Mouse (Mus musculus): ENCODE data around the gene Grcc10. TPM values are rescaled to one million over a fixed set of nuclear protein-coding genes. Genes with fewer than 3 reads are reported as not detected.

Grcc10 gene
- polyA plus RNA-seq, 3 experiments from 2014 or later = 415 to 626 (median 536) TPM

DNA sequence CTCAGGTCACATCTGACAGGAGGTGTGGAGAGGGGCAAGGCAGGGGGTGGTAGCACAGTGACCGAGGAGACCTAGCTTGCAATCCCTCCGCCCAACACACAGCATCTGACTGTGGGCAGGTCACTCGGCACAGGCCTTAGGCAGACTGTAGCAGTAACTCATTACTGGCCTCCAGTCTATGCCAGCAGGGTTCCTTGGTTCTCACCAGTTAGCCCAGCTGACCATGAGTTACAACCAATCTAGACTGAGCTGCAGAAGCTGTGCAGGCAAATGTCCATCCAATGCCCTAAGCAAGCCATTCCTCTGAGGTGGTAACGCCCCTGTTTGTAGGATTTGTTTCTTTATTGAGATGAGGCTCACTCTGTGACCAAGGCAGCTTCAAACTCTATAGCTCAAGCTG is 41.8 kb downstream of the Grcc10 start:
- no peak for ATAC-seq

DNA sequence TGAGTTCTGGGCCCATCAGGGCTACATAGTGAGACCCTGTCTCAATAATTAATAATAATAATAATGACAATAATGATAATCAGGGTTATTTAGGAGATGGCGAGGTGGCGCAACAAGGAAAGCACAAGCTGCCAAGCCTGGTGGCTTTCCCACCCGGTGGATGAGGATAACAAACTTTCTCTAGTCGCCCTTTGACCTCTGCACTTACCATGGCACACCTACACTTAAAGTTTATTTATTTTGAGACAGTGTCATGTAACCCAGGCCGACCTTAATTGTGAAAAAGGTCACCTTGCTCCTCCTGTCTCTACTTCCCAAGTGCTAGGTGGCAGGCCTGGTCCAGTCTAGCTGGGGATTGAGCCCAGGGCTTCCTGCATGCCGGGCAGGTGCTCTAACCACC is 42.4 kb downstream of the Grcc10 start:
- no peak for ATAC-seq

- no peak for ATAC-seq
Observed at GRCm38 (mm10) chr6:124696441-124697150, 44.6 kb downstream of the Grcc10 start.

DNA sequence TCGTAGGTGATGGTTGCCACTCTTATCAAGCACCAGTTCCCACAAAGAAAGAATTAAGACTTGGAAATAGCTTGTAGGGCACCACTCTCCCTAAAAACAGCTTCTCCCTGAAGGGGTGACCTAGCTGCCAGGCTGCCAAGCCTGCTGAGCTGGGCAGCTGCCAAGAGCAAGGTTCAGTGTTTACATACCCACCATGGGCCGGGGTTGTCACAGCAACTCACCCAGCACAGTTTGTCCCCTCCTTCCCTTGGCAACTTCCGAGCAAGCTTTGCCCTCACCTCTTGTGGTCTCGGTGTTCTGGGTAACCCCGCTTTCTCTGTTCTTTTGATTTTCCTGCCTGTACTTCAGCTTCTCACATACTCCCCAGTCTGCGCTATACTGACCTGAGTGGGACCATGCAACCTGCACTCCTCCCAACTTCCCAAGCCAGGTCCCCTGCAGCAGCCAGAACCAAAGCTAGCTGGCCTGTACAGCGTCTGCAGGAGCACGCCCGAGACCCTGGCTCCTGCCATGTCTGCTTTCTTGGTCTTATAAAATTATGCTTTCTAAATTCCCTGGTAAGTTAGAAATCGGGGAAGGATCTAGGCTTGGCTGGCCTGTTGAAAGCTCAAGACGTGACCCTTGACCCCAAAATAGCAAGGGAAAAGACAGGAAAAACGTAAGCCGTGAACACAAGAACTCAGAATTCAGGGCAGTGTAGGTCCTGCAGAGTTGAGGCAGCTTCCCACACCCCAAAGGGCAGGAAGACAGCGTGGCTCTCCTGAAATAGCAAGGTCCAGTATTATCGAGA is 46.8 kb downstream of the Grcc10 start:
- peak; percentile 41 for ATAC-seq

DNA sequence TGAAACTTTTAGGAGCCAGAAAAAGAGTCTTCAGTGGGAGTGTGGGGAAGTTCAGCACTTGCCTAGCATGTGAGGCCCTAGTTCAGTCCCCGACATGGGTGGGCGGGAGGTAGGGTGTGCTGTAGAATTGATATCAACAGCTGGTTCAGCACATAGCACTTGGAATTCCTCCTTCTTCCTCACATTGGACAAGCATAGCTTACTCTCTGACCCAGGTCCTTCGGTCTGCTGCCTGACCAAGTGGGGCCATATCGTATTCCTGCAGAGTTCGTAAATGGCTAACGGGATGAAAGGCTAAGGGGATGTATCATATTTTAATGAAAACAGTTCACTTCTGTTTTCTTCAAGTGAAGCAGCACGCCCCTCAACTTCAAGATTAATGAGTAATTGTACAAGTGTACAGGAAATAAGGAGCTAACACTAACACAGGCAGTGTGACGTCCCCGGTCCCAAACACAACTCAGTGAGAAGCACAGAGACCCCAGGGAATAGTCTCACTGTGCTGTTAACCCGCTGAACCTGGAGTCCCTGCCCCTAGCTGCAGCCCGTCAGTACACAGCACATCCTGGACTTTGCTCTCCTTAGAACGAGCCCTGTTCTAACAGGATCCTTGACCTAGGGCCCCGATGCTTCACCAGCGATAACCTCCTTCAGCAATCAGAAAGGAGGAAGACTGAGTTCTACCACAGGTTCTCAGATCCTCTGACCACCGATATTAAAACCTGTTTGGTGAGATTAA is 47.8 kb downstream of the Grcc10 start:
- ATAC-seq = no peak

DNA sequence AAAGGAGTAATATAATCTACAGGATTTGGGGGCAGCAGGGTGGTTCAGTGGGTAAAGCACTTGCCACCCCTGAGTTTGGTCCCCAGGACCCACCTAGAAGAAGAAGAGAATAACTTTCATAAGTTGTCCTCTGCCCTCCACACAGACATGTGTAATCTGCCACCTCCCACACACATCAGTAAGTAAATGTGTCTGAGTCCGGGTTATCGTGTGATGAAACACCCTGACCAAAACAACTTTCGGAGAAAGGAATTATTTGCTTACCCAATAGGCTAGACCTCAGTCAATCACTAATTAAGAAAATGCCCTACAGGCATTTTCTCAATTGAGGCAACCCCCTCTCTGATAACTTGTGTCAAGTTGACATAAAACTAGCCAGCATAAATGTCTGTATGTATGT is 50.7 kb downstream of the Grcc10 start:
- no peak for ATAC-seq

Other genes with a start within 250 kb of the Grcc10 start
- not detected for gene C1rl, start 248.3 kb downstream of the Grcc10 start, polyA plus RNA-seq (2017; shearing (Covaris generic))
- gene C1ra, start 229.0 kb downstream of the Grcc10 start, polyA plus RNA-seq (2017; shearing (Covaris generic)) = under 1 TPM; 0.19 to 0.44 (median 0.43) TPM
- not detected for gene C1s1, start 199.0 kb downstream of the Grcc10 start, polyA plus RNA-seq (2017; shearing (Covaris generic))
- gene C1rb, start 171.1 kb downstream of the Grcc10 start, polyA plus RNA-seq (2017; shearing (Covaris generic)) = not detected
- not detected for gene C1s2, start 105.3 kb downstream of the Grcc10 start, polyA plus RNA-seq (2017; shearing (Covaris generic))
- 10 to 100 TPM; 20.3 to 27.2 (median 24.9) TPM for gene Lpcat3, start 78.3 kb downstream of the Grcc10 start, polyA plus RNA-seq (2017; shearing (Covaris generic))
- gene Emg1, start 29.2 kb downstream of the Grcc10 start, polyA plus RNA-seq (2017; shearing (Covaris generic)) = 100 to 1,000 TPM; 373 to 490 (median 480) TPM
- gene Phb2, start 29.0 kb downstream of the Grcc10 start, polyA plus RNA-seq (2017; shearing (Covaris generic)) = 10 to 100 TPM; 60.8 to 70.7 (median 70.0) TPM
- 100 to 1,000 TPM; 143 to 191 (median 176) TPM for gene Ptpn6, start 2.7 kb downstream of the Grcc10 start, polyA plus RNA-seq (2017; shearing (Covaris generic))
- gene Gm45234, start 14.6 kb upstream of the Grcc10 start, polyA plus RNA-seq (2017; shearing (Covaris generic)) = not detected
- 1 to 10 TPM; 4.8 to 5.4 (median 5.2) TPM for gene Atn1, start 15.2 kb upstream of the Grcc10 start, polyA plus RNA-seq (2017; shearing (Covaris generic))
- gene Eno2, start 28.3 kb upstream of the Grcc10 start, polyA plus RNA-seq (2017; shearing (Covaris generic)) = 10 to 100 TPM in 2 of 3 experiments, 1 to 10 TPM in 1; 3.5 to 23.1 (median 12.8) TPM
- 1 to 10 TPM; 1.5 to 4.2 (median 3.4) TPM for gene Lrrc23, start 38.4 kb upstream of the Grcc10 start, polyA plus RNA-seq (2017; shearing (Covaris generic))
- 1 to 10 TPM; 1.5 to 3.2 (median 2.1) TPM for gene Spsb2, start 67.3 kb upstream of the Grcc10 start, polyA plus RNA-seq (2017; shearing (Covaris generic))
- 10 to 100 TPM; 77.6 to 91.2 (median 82.5) TPM for gene Tpi1, start 72.9 kb upstream of the Grcc10 start, polyA plus RNA-seq (2017; shearing (Covaris generic))
- gene Usp5, start 88.1 kb upstream of the Grcc10 start, polyA plus RNA-seq (2017; shearing (Covaris generic)) = 10 to 100 TPM; 69.1 to 81.5 (median 73.8) TPM
- 100 to 1,000 TPM in 1 of 3 experiments, 10 to 100 TPM in 1, 1 to 10 TPM in 1; 7.6 to 142 (median 17.9) TPM for gene Cdca3, start 88.2 kb upstream of the Grcc10 start, polyA plus RNA-seq (2017; shearing (Covaris generic))
- gene Gnb3, start 98.9 kb upstream of the Grcc10 start, polyA plus RNA-seq (2017; shearing (Covaris generic)) = under 1 TPM in 2 of 3 experiments, not detected in 1; 0.44 to 0.48 TPM
- gene P3h3, start 116.4 kb upstream of the Grcc10 start, polyA plus RNA-seq (2017; shearing (Covaris generic)) = under 1 TPM in 2 of 3 experiments, not detected in 1; 0.30 to 0.36 TPM
- gene Gpr162, start 122.6 kb upstream of the Grcc10 start, polyA plus RNA-seq (2017; shearing (Covaris generic)) = under 1 TPM in 2 of 3 experiments, not detected in 1; 0.16 to 0.19 TPM
- gene Cd4, start 146.8 kb upstream of the Grcc10 start, polyA plus RNA-seq (2017; shearing (Covaris generic)) = 100 to 1,000 TPM; 319 to 446 (median 407) TPM
- gene Lag3, start 170.3 kb upstream of the Grcc10 start, polyA plus RNA-seq (2017; shearing (Covaris generic)) = 10 to 100 TPM; 30.8 to 40.1 (median 38.3) TPM
- 10 to 100 TPM in 2 of 3 experiments, 1 to 10 TPM in 1; 9.5 to 15.5 (median 12.1) TPM for gene Ptms, start 178.7 kb upstream of the Grcc10 start, polyA plus RNA-seq (2017; shearing (Covaris generic))
- gene Mlf2, start 190.0 kb upstream of the Grcc10 start, polyA plus RNA-seq (2017; shearing (Covaris generic)) = 10 to 100 TPM; 35.6 to 70.5 (median 42.2) TPM
- 10 to 100 TPM; 36.7 to 65.7 (median 62.6) TPM for gene Cops7a, start 224.2 kb upstream of the Grcc10 start, polyA plus RNA-seq (2017; shearing (Covaris generic))